Mouse (Mus musculus) cerebellum, adult 2 months (tissue): ENCODE results near the gene Fbn1.

Source experiments
- CTCF ChIP-seq: fragments of 200-500 bp; IDR thresholded peaks from 2 replicates; pipeline ENCODE4 v1.5.1; 2011; ENCODE audit warnings: low read depth, mild to moderate bottlenecking, control low read depth, low read length, moderate library complexity, borderline replicate concordance; ENCODE audit not compliant: insufficient read depth
- POLR2A ChIP-seq: fragments of 200-500 bp; IDR thresholded peaks from 2 replicates; pipeline ENCODE4 v1.6.1; 2011; ENCODE audit warnings: low read length, control low read depth, borderline replicate concordance; ENCODE audit not compliant: insufficient read depth

GRCm38 (mm10) chr2:125356068-125356467, 151.7 kb downstream of the Fbn1 start:
- TF ChIP-seq CTCF (no peak), POLR2A (no peak)
